Mouse (Mus musculus) 3T3-L1 (cell line): ENCODE results near the gene S100a5.

ENCODE experiments used
- DNase-seq: peaks from one replicate; pipeline ENCODE4 v3.0.0-alpha.2; 2015; ENCODE audit warnings: low read depth, low spot score

S100a5 gene

DNA sequence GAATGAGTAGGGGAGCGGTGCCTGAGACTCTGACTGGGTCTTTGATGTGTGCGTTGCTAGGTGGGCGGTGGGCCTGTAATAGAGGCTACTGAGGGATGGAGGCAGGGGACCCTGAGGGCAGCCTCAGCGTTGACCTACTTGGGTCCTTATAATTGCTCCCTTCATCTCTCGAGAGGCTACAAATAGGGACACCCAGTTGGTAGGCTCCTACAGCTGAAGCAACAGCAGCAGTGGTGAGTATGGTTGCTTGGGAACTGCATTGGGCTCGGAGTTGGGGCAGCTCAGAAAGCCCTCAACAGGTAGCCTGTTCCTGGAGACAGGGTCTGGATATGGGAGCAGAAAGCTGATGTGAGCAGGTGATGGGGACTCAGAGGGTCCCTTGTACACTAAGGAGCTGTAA lies 8.3 kb upstream of the S100a5 start:
- DNase-seq = no peak

GRCm38 (mm10) chr3:90600458-90601195 lies 7.7 kb upstream of the S100a5 start:
- peak; percentile 97 for DNase-seq

DNA sequence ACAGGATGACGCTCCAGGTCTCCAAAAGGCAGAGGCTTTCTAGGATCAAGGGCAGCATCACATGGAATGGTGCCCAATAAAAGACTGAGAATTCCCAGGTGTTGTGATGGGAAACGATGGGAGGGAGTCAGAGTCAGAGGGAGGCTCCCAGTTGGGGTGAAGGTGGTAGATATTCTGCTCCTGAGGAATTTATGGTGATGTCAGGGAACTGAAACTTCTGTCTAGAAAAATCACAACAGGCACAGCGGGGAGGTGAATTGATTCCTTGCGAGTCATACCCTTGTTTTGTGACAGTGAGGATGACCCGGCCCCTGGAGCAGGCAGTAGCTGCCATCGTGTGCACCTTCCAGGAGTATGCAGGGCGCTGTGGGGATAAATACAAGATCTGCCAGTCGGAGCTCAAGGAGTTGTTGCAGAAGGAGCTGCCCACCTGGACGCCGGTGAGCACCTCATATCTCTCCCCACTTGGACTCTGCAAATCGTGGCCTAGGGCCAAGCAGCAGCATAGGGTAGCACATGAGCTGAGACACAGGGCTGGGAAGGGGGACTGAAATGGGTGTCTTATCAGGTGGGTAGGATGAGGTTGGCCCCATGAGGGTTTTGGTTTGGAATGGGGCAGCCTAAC lies 6.7 kb upstream of the S100a5 start, which contains the start of gene Gm42674:
Gm42674 (plus strand) TSS at position 419 of the 625 bp plus-strand sequence.
- DNase-seq = peak; percentile 75

- peak; percentile 96 for DNase-seq
These were observed 4.7 kb upstream of the S100a5 start, which contains the start of gene S100a4 for GRCm38 (mm10) chr3:90603623-90604022. Gene S100a4, plus strand, starts transcription at chr3:90603771.

DNA sequence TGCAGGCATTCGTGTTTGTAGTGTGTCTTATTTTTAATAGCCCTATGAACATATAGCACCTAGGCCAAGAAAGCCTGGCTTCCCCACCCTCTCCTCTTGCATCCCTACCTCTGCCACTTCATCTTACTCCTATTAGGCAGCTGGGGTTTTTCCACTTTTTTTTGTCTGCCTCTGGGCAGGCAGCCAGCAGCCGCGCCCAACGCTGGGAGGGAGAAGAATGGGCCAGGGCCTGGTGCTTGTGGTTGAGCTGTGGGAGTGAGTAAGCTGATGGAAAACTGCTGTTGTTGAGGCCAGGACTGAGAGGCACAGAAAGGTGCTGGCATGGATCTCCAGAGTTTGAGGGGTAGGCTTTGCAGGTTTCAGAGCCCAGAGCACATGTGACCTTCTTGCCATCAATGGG lies 3.9 kb upstream of the S100a5 start:
- peak; percentile 98 for DNase-seq

- peak; percentile 69 for DNase-seq
These were observed 3.3 kb upstream of the S100a5 start for GRCm38 (mm10) chr3:90605049-90605448.

DNA sequence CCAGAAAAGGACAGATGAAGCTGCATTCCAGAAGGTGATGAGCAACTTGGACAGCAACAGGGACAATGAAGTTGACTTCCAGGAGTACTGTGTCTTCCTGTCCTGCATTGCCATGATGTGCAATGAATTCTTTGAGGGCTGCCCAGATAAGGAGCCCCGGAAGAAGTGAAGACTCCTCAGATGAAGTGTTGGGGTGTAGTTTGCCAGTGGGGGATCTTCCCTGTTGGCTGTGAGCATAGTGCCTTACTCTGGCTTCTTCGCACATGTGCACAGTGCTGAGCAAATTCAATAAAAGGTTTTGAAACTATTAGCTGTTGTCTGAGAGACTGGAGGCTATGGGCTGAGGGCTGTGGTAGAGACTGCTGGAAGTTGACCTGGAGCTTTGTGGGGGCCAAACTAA lies 2.6 kb upstream of the S100a5 start:
- peak; percentile 58 for DNase-seq

DNA sequence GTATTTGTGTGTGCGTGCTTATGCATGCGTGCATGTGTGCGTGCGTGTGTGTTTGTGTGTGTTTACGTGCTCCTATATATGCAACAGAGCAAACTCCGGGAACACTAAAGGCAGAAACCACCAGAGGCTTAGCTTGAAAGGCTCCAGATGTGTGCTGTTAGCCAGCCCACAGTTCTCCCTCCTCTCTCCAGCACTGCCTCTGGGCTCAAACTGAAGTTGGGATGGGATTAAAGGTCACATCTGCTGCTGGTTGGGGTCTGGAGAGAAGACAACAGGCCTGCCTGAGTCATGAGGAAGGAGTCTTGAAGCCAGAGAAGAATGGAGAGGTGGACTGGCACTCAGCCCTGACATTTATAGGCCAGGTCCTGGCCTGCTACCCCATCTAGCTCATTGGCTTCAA lies 2.1 kb upstream of the S100a5 start:
- peak; percentile 98 for DNase-seq

DNA sequence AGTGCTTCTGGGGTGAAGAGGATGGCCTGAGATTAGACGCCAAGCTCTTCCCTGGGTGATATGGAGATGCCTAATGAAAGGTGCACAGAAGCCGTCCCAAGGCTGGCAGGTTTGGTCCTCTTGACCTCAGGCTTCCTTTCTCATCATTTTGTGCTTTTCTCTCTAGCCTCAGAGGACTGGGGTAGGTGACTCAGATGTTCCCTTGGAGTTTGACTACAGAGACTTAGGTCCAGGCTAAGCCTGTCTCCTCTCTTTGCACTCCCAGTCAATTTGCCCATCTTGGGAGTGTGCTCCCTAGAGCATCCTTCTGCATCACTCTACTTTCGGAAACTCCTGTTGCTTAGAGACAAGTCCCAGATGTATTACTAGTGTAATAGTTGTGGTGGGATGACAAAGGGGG lies 962 bp upstream of the S100a5 start:
- peak; percentile 66 for DNase-seq

- DNase-seq = no peak
These were observed 779 bp downstream of the S100a5 start for GRCm38 (mm10) chr3:90609102-90609501.

- DNase-seq = no peak
These were observed 3.2 kb downstream of the S100a5 start for GRCm38 (mm10) chr3:90611494-90611893.

DNA sequence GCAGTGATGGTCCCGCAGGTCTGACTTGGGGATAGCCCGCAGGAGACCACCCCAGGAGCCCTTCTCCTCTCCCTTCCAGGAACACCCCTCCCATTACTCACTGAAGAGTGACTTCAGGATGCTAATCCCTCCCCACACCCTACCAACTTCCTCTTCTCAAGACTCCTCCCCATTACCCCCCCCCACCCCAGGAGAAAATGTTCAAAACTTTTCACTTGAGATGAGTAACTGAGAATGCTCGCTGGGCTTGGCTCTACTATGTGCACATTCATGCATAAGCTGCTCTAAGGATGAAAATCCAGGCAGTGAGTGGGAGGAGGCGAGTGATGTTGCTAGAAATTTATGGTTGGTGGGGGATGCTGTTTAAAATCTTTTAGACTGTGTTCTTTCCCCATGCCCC lies 3.7 kb downstream of the S100a5 start:
- DNase-seq = peak; percentile 92

DNA sequence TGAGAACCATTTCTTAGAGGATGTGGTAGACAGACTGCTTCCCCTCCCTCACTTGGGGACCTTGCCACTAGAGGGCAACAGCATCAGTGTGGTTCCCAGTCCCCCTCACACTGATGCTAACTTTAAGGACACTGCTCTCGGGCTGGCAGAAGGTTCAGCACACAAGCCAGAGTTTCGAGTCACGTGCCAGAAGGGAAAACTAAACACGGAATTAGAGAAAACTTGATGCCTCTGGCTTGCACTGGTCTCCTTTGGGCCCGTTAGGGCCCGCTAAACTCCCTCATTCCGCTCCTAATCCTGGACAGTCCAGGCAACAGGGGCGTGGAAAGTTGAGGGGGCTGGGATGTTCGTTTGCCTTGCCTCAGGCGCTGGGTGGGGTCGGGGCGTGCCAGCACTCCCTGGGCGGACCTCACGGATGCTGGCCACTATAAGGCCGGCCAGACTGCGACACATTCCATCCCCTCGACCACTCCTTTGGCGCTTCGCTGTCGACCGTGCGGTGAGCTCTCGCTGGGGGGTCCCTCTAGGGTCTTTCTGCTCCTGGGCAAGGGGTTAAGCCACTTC lies 4.5 kb downstream of the S100a5 start, which contains the start of gene S100a6:
S100a6 (plus strand) TSS at position 155 of the 564 bp plus-strand sequence.
- peak; percentile 94 for DNase-seq

GRCm38 (mm10) chr3:90613461-90614147 lies 5.3 kb downstream of the S100a5 start:
- DNase-seq = peak; percentile 55

DNA sequence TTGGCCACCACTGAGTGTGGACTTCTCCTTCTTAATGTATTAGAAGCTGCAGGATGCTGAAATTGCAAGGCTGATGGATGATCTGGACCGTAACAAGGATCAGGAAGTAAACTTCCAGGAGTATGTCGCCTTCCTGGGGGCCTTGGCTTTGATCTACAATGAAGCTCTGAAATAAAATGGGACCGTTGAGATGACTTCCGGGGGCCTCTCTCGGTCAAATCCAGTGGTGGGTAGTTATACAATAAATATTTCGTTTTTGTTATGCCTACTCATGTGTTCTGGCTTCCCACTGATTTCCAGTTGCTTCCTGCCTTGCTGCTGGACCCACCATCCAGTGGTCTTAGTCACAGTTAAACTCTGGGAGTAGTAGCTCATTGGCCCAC lies 5.8 kb downstream of the S100a5 start:
- DNase-seq = no peak

DNA sequence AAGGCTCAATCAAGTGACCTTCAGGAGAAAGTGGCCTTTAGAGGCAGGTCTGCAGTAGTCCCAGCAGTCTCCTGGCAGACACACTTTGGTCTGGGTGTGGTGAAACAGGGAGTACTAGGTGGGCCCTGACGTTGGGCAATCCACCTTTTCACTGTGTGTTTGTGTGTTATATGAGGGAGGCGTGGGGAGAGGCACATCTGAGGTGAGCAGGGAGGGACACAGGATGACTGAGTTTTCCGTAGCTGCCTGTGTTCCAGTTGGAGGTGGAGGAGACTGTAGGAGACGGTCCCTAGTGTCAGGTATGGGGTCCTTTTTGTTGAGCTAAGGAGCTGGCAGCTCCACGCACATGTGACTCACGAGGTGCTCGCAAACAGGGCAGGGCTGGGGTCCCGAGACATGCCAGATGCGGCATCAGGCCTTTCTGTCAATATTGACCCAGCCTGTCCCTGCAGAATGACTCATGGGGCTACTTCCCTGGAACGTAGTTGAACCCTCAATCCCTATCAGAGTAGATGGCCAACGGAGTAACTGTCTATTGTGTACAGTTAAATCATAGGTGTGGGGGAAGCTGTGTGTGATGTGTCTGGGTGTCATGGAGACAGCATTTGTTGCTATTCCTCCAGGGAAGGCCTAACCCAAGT lies 6.4 kb downstream of the S100a5 start:
- DNase-seq = peak; percentile 74

DNA sequence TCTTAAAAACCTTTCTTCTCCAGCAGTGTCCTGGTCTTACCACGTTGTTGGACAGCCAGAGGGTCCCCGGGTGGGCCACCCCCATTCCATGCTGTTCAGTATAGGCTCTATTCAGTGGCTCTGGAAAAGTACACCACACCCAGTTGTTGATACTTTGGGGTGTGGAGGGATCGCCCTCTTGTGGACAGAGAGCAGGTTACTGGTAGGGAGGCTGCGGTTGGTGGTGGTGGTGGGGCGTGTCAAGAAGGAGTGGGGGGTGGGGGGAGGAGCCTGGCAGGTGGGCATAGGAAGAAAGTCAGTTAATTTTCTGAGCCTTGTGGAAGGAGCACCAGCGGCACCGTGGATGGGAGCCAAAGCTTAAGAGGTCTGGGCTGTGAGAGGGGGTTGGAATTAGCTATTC lies 7.1 kb downstream of the S100a5 start:
- DNase-seq = peak; percentile 94

- DNase-seq = peak; percentile 42
These were observed 7.6 kb downstream of the S100a5 start for GRCm38 (mm10) chr3:90615911-90616310.

- DNase-seq = peak; percentile 72
These were observed 9.3 kb downstream of the S100a5 start for GRCm38 (mm10) chr3:90617586-90617985.

DNA sequence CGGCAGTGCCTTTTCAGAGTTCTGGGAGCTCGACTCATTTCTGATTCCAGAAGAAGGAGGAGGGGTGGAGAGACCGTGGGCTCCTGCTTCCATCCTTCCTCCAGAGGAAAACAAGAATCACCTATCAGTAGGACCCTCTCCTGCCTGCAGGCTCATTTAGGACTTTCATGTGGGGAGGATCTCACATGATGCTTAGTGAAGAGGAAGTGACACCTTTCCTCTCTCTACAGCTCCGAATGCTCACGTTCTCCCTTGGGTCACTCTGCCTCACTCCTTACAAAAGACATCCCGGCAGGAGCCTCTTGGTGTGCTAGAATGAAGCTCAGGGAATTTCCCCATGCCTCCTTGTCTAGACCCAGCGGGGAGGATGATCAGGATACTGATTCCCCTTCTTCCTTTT lies 13.2 kb downstream of the S100a5 start:
- no peak for DNase-seq

DNA sequence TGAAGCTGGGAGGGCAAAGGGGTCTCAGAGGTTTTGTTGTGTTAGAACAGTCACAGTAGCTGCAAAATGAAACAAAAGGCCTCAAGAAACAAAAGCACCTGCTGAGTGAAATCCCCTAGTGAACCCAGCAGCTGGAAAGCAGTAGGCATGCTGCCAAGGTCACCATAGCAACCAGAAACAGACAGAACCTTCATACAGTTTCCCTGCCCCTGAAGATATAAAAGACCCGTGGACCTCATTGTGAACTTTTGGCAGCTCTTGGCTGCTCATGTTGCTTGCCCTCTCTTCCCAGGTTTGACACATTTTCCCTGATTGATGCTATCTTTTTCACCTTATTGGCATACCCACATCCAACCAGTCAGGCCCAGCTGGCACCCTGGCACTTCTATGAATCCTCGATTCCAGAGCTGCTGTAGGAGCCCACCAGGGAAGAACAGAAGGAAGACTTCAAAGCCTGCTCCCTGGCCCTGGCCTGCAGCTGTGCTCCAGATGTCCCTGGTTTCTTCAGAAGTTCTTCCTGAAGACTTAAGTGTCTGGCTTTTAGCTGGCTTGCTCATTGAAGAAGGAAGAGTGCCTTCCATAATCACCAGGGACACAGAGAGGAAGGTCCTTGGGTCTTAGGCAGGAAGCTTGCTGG lies 15.2 kb downstream of the S100a5 start:
- peak; percentile 46 for DNase-seq
